In the genomic region with DNA sequence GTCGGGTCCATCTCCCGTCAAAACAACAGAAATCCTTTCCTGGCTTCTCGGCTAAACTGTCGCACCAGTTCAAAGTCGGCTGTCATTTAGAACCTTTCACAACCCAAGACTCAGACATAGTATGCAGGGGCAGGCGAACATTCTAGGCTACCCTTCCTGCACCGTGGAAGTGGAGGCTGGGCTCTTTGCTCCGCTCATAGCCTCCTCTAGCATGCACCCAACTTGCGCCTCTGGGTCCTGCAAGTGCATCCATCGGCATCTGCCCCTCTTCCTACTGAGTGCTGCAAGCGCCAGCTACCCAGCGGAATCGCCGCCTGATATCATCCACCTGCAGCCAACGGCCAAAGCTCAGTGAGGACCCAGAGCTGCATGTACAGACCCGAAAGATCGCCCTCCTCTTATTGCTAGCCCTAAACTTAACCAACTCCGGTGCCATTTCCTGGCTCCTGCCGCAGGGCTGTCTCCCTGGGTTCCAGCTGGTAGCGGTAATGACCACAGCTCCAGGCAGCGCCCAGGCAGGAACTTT, we compare ENCODE assay signal across 8 mouse cellular contexts. TPM values are rescaled to one million over a fixed set of nuclear protein-coding genes. Genes with fewer than 3 reads are reported as not detected.
DNase-seq lines count a peak whose midpoint lies in the region; ATAC-seq and TF ChIP-seq lines count a peak whose summit lies in the region.

A gene (minus strand): TSS at position 100 of the 526 bp plus-strand sequence.

- TF ChIP-seq CTCF in forebrain, postnatal 0 days (IDR thresholded peaks at IDR 0.05; ENCODE audit: low read depth) = no peak

- intact Hi-C loops in heart, postnatal 25 days (cut with DNase I) = no loop called here

- H3K9ac ChIP-seq in forebrain, postnatal 0 days = peak within 1 kb of the TSS; percentile 64
- peak within 1 kb of the TSS; percentile 40 for H3K9ac ChIP-seq in intestine, embryonic 15.5 days
- H3K9ac ChIP-seq in liver, embryonic 11.5 days (ENCODE audit: low read depth, low read length) = peak within 1 kb of the TSS; percentile 25

- no peaks in the 10 kb centered on the region for H3K27me3 ChIP-seq in forebrain, postnatal 0 days (ENCODE audit: insufficient read depth, low read length)
- peaks cover 31% of the 10 kb centered on the region for H3K27me3 ChIP-seq in intestine, embryonic 15.5 days (replicated peaks)
- H3K27me3 ChIP-seq in liver, embryonic 11.5 days (replicated peaks; ENCODE audit: control insufficient read depth, insufficient read depth, low read length) = peaks cover 53% of the 10 kb centered on the region

- H3K4me1 ChIP-seq in forebrain, postnatal 0 days (ENCODE audit: insufficient read depth) = 0 out of 2 replicates have a peak, but pooled peaks cover 8% of the 10 kb centered on the region
- peaks cover 24% of the 10 kb centered on the region for H3K4me1 ChIP-seq in intestine, embryonic 15.5 days (replicated peaks)
- H3K4me1 ChIP-seq in liver, embryonic 11.5 days (replicated peaks; ENCODE audit: control insufficient read depth, insufficient read depth, low read length) = no peaks in the 10 kb centered on the region

- H3K4me3 ChIP-seq in forebrain, postnatal 0 days (ENCODE audit: low read depth, low read length) = peak within 1 kb of the TSS; percentile 81
- H3K4me3 ChIP-seq in intestine, embryonic 15.5 days (replicated peaks) = peak within 1 kb of the TSS; percentile 51
- peak within 1 kb of the TSS; percentile 52 for H3K4me3 ChIP-seq in liver, embryonic 11.5 days (ENCODE audit: low read depth, low read length)

- no peaks in the 10 kb centered on the region for H3K9me3 ChIP-seq in forebrain, postnatal 0 days (ENCODE audit: low read length)
- no peaks in the 10 kb centered on the region for H3K9me3 ChIP-seq in intestine, embryonic 15.5 days
- H3K9me3 ChIP-seq in liver, embryonic 11.5 days (ENCODE audit: control insufficient read depth, low read length) = no peaks in the 10 kb centered on the region

- peak; percentile 3 to 22 for DNase-seq in heart, adult 18-20 months
- no peak for DNase-seq in heart, postnatal 25 days (ENCODE audit: low spot score)
- peak; percentile 12 to 27 for DNase-seq in adrenal gland, postnatal 36 days
- peak; percentile 58 for DNase-seq in forebrain, postnatal 0 days
- peak; percentile 47 for DNase-seq in liver, embryonic 11.5 days (ENCODE audit: low spot score)
- peak; percentile 68 for DNase-seq in retina, postnatal 1 day
- no peak for DNase-seq in thymus, postnatal 36 days

- H3K27ac ChIP-seq in forebrain, postnatal 0 days (ENCODE audit: low read depth, low read length) = peak within 1 kb of the TSS; percentile 84
- no peak within 1 kb of the TSS for H3K27ac ChIP-seq in intestine, embryonic 15.5 days
- no peak within 1 kb of the TSS for H3K27ac ChIP-seq in liver, embryonic 11.5 days (ENCODE audit: low read depth, low read length)

- peak within 1 kb of the TSS; percentile 83 for H3K4me2 ChIP-seq in forebrain, postnatal 0 days (ENCODE audit: low read depth)
- H3K4me2 ChIP-seq in intestine, embryonic 15.5 days (replicated peaks) = peak within 1 kb of the TSS; percentile 98
- peak within 1 kb of the TSS; percentile 76 for H3K4me2 ChIP-seq in liver, embryonic 11.5 days

- WGBS in forebrain, postnatal 0 days = 2% methylated on average over 21 of the region's 21 CpGs
- WGBS in intestine, embryonic 15.5 days = under 1% methylated on average over 21 of the region's 21 CpGs
- under 1% methylated on average over 21 of the region's 21 CpGs for WGBS in liver, embryonic 11.5 days

- ATAC-seq in forebrain, postnatal 0 days = peak; percentile 21; the same call in 1 of the 2 replicates
- peak; percentile 29 for ATAC-seq in intestine, embryonic 15.5 days
- no peak for ATAC-seq in liver, embryonic 11.5 days (replicated peaks; ENCODE audit: low FRiP score)

- H3K36me3 ChIP-seq in forebrain, postnatal 0 days (ENCODE audit: insufficient read depth) = no peaks in the 10 kb centered on the region
- H3K36me3 ChIP-seq in intestine, embryonic 15.5 days = no peaks in the 10 kb centered on the region
- H3K36me3 ChIP-seq in liver, embryonic 11.5 days (ENCODE audit: control insufficient read depth, insufficient read depth, low read length) = no peaks in the 10 kb centered on the region

RNA-seq across cellular contexts. Expression of the gene that starts here (rescaled TPM):
- under 1 TPM; 0.42 to 0.46 TPM for total RNA-seq in heart, adult 18-20 months (2021)
- under 1 TPM; 0.57 to 0.70 TPM for total RNA-seq in heart, postnatal 25 days (2021)
- 1 to 10 TPM; 3.2 to 5.0 TPM for total RNA-seq in adrenal gland, postnatal 36 days (2021)
- total RNA-seq in forebrain, postnatal 0 days (2014; rRNA removed) = 45.4 and 50.4 TPM in 2 replicates
- 3.9 and 5.6 TPM in 2 replicates for polyA plus RNA-seq in forebrain, postnatal 0 days (2015; fragmentation: Nextera tagmentation; extraction: Ambion mirVana)
- polyA plus RNA-seq in intestine, embryonic 15.5 days (2015; fragmentation: Nextera tagmentation; extraction: Ambion mirVana) = 0.46 and 0.52 TPM in 2 replicates
- polyA plus RNA-seq in liver, embryonic 11.5 days (2014; fragmentation: Nextera tagmentation; extraction: Ambion mirVana) = 1.2 and 1.5 TPM in 2 replicates

Comparison
In these comparisons a context has a peak if more than half of its experiments do, and no peak if none do; other contexts are left out.
1. Peak in DNase-seq in heart, adult 18-20 months; RNA of the gene not detected or under 1 TPM.
2. Peak in ATAC-seq, H3K4me3 ChIP-seq, H3K9ac ChIP-seq and H3K4me2 ChIP-seq in intestine, embryonic 15.5 days; RNA of the gene not detected or under 1 TPM.
3. DNase-seq: peak in adrenal gland, postnatal 36 days (2 of 2), forebrain, postnatal 0 days (single experiment), liver, embryonic 11.5 days (single experiment) and retina, postnatal 1 day (single experiment); none in heart, postnatal 25 days (single experiment) and thymus, postnatal 36 days (0 of 2).
4. Peak in every context shown above with its lines, with median percentiles within 50 percentile points of each other: H3K4me2 ChIP-seq, H3K4me3 ChIP-seq and H3K9ac ChIP-seq.